Mouse (Mus musculus) neural tube, embryonic 13.5 days (tissue): ENCODE measurements around the gene Cfdp1. TPM values are rescaled to one million over a fixed set of nuclear protein-coding genes. Genes with fewer than 3 reads are reported as not detected.

ENCODE experiments used
- polyA plus RNA-seq: library from polyadenylated mRNA; unstranded; fragments of >200 nt; fragmentation: Nextera tagmentation; extraction: Ambion mirVana; gene quantifications from 2 replicates; pipeline ENCODE4 v1.2.1, GENCODE M21; 2015

Cfdp1 gene
- polyA plus RNA-seq, 1 experiment from 2014 or later: 197 TPM

Other genes starting within 250 kb of the Cfdp1 start
- 0.40 and 0.68 TPM in 2 replicates for gene Ldhd, start 223.9 kb downstream of the Cfdp1 start, polyA plus RNA-seq
- 22.0 and 29.5 TPM in 2 replicates for gene Zfp1, start 210.9 kb downstream of the Cfdp1 start, polyA plus RNA-seq
- not detected in 2 replicates for gene Ctrb1, start 163.3 kb downstream of the Cfdp1 start, polyA plus RNA-seq
- 51.0 and 51.6 TPM in 2 replicates for gene Bcar1, start 110.5 kb downstream of the Cfdp1 start, polyA plus RNA-seq
- gene Tmem170, start 22.5 kb upstream of the Cfdp1 start, polyA plus RNA-seq: 5.3 and 5.9 TPM in 2 replicates
- gene Chst5, start 56.2 kb upstream of the Cfdp1 start, polyA plus RNA-seq: 4.2 and 6.0 TPM in 2 replicates
- gene Tmem231, start 79.6 kb upstream of the Cfdp1 start, polyA plus RNA-seq: 16.0 and 16.3 TPM in 2 replicates
- gene Gabarapl2, start 86.4 kb upstream of the Cfdp1 start, polyA plus RNA-seq: 491 and 502 TPM in 2 replicates
- 8.8 and 8.9 TPM in 2 replicates for gene Adat1, start 138.0 kb upstream of the Cfdp1 start, polyA plus RNA-seq
- gene Kars, start 157.0 kb upstream of the Cfdp1 start, polyA plus RNA-seq: 167 and 179 TPM in 2 replicates
- gene Terf2ip, start 157.1 kb upstream of the Cfdp1 start, polyA plus RNA-seq: 55.8 and 61.3 TPM in 2 replicates
- gene Gm6793, start 160.7 kb upstream of the Cfdp1 start, polyA plus RNA-seq: 0.40 and 0.52 TPM in 2 replicates